Mouse (Mus musculus): ENCODE measurements around the gene Gm36079.
"Not testable (repeated sequence)": the region's sequence is repeated elsewhere in the genome, so short reads cannot be mapped to it uniquely, and the experiment has no call there.

Gm36079 gene

DNA sequence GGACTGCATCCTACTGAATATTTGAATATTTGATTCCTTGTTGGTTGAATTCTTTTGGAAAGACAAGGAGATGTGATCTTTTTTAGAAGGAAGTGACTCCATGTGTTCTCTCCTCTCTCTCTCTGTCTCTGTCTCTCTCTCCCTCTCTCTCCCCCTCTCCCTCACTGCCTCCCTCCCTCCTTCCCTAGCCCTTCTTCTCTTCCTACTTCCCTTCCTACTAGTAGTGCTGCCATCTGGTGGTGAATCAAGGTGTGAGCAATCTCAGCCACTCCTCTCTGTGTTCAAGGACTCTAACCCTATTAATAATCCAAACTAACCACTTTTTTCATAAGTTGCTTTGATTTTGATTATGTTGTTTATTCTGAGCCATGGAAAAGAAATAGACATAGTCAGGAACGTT lies 5.3 kb downstream of the Gm36079 start:
- in situ Hi-C loops (cut with MboI; ENCODE audit: unreplicated experiment in 2 of 2): not testable (repeated sequence)

DNA sequence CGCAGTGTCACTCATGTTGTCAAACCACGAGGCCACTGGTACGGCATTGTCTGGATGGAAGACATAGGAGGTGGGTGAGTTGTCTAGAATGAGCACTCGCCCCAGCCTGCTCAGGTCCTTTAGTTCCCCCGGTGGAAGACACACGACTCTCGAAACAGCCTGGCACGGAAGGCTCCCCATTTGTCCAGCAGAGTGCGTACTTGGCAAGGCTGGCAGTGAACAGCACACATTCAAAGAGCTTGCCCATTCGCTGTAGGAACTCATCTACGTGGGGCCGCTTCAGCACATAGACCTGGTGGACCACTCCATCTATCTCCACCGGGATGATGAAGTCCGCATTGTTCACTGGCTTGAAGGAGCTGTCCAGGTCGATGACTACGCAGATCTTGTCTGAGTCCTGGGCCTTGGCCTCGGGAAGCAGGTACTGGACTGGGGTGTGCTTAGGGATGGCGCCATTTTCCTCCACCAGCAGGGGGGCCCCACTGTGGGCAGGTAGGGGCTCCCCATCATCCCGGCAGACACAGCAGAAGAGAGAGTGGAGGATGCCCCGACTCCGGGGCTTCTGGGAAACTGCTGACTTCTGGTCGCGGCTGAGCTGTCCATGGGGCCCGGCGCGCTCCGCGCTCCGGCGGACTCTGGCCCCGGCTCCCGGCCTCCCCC lies 11.3 kb downstream of the Gm36079 start:
- in situ Hi-C loops (cut with MboI; ENCODE audit: unreplicated experiment in 2 of 2): not testable (repeated sequence)

DNA sequence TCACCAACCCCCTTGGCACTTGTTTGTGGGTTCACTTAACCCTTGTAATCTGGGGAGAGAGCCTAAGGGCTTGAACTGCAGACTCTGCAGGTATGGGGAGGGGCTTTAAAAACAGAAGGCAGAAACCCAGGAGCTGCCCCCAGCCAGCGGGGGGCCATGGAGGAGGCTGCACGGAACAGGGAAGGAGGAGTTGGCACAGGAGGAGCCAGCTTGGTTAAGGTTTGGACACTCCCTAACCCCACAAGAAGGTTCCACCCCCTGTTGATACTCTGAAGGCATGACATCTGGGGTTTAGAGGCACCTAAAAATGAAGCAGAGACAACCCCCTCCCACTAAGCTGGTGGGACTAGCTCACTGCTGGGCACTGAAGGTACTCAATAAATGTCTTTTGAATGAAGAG lies 12.8 kb downstream of the Gm36079 start:
- in situ Hi-C loops (cut with MboI; ENCODE audit: unreplicated experiment in 2 of 2): not testable (repeated sequence)

DNA sequence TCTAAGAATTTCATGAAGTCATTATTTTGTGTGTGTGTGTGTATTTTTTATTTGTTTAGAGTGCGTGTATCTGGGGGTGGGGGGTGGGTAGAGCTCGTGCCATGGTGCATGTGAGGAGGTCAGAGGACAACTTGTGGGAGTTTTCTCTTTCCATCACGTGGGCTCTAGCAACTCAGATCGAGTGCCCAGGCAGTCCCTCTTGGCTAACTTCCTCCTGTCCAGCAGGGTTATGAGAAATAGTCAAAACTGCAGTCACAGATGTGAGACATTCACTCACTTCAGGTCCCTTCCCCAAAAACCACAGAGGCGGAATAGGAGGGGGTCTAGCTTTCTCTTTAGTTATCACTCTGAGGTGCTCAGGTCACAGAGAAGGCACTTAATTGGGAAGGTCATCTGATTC lies 13.3 kb downstream of the Gm36079 start:
- in situ Hi-C loops (cut with MboI; ENCODE audit: unreplicated experiment in 2 of 2): not testable (repeated sequence)

DNA sequence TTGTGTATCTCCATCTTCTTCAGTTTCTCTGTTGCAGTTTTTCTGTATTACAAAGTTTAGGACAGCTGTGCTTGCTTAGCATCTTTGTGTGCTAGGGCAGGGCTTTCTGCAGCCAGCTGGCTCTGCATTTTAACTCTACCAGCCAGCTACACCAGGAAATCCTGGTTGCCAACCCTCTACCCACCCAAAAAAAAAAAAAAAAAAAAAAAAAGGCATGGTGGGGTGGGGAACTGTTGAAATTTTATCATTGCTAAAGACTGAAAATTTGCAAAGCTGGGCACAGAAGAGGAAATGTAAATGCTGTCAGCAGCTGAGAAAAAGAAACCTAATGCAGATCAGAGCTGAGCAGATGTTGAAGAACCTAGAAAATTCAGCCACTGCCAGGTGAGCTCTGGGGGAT lies 16.7 kb downstream of the Gm36079 start:
- in situ Hi-C loops (cut with MboI; ENCODE audit: unreplicated experiment in 2 of 2): not testable (repeated sequence)

DNA sequence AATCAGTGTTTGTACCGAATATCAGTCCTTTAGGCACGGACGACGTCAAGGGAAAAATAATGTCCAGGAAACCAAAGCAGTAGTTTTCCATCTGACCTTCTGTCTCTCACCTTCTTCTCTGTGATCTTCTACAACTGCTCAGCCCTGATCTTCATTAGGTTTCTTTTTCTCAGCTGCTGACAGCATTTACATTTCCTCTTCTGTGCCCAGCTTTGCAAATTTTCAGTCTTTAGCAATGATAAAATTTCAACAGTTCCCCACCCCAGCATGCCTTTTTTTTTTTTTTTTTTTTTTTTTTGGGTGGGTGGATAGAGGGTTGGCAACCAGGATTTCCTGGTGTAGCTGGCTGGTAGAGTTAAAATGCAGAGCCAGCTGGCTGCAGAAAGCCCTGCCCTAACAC lies 27.6 kb downstream of the Gm36079 start:
- in situ Hi-C loops (cut with MboI; ENCODE audit: unreplicated experiment in 2 of 2): not testable (repeated sequence)

DNA sequence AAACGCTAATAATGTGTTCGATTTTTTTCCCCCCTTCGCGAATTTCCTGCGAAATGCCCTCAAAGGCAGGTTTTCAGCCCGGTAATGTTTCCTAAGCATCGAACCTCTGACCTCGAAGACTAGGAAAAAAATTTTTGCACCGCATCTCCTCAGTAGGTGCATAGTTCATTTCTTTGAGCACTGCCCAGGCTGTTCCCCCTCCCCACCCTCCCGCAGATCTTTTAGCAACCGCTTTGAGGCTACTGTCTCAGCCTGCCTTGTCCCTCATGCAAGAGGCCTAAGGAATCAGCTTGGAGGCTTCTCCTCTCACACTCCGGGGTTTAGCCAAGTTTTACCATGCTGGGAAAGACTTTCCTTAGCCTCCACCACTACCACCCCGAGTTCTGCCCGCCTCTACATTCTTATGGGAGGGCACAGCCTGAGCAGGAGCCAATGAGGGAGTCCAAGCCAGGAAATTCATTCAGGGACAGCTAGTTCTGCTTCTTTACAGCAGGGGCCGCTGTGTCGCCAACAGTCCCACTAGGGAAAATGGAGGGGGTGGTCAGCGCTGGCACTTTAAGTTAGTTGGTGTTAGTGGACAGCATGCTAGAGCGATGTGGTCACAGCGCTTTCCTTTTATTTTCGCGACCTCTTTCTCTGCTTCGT lies 28.2 kb downstream of the Gm36079 start:
- in situ Hi-C loops (cut with MboI; ENCODE audit: unreplicated experiment in 2 of 2): not testable (repeated sequence)

DNA sequence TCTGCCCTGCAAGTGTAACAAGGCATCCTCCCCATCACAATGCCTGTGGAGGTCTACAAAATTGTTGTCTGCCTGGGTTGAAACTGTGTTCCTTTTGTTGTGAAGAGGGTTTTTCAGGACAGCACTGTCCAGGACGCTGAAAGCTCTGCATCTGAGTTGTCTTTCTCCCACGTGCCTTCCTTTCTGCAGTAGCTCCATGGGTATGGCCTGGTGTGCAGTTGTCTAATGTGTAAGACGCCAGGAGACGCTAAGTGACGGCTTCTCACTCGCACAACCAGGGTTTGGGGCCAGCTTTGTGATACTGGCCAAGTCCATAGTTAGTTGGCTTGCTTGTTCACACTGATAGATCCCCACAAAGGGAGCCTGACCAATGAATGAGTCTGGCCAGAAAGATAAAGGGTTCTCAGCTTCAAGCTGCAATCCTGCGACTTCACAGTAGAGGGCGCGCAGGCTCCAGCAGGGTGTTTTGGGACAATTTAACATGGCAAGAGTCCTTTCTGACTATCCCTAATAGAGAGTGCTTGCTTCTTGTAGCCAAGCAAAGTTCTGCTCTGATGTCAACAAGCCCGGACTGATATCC lies 34.8 kb downstream of the Gm36079 start:
- in situ Hi-C loops (cut with MboI; ENCODE audit: unreplicated experiment in 2 of 2): not testable (repeated sequence)

DNA sequence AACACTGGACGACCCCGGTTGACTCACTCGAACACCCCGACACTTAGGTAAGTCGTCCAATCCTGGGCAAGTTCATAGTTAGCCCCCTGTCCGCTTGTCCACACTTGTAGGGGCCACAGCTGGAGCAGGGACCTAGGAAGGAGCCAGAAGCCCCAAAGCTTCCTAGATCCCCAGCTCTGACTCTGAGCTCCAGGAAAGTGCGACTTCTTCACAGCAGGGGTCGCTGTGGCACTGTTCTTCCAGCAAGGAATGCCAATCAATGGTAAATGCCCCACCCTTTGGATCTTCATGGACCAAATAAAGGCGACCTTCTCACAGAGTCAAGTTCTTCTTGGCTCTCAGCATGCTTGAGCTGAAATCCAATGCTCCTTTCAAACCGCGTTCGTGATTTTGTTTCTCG lies 35.5 kb downstream of the Gm36079 start:
- in situ Hi-C loops (cut with MboI; ENCODE audit: unreplicated experiment in 2 of 2): not testable (repeated sequence)

Data from v-Abl transformed pro-B cells (cell line).